Mouse (Mus musculus) erythroblast, adult 5-6 weeks (primary cell): ENCODE measurements at regions not wholly inside any gene's neighbourhood (a gene's known extent, or its start where the extent isn't known, plus 50 kb on each side); places are given as distances from the start of the nearest gene placed in this dataset.

Experiments used
- ATAC-seq: replicated peaks from 2 replicates; pipeline ENCODE4 v1.8.0; 2016; ENCODE audit warnings: moderate number of reproducible peaks, mild to moderate bottlenecking, moderate TSS enrichment, inconsistent platforms; ENCODE audit not compliant: poor library complexity, low FRiP score, severe bottlenecking

- ATAC-seq = no peak
Observed at GRCm38 (mm10) chr10:117490851-117491595, 111.2 kb upstream of the Cpsf6 start.

- no peak for ATAC-seq
Observed at GRCm38 (mm10) chr10:117483091-117483600, 103.3 kb upstream of the Cpsf6 start.

GRCm38 (mm10) chr10:117482361-117482760, 102.5 kb upstream of the Cpsf6 start:
- no peak for ATAC-seq

GRCm38 (mm10) chr10:117481341-117481990, 101.7 kb upstream of the Cpsf6 start:
- no peak for ATAC-seq

- ATAC-seq = no peak
Observed at GRCm38 (mm10) chr10:117480456-117480850, 100.6 kb upstream of the Cpsf6 start.

- ATAC-seq = no peak
Observed at GRCm38 (mm10) chr10:117479721-117480455, 100.1 kb upstream of the Cpsf6 start.

- ATAC-seq = no peak
Observed at GRCm38 (mm10) chr10:117478931-117479280, 99.1 kb upstream of the Cpsf6 start.

- no peak for ATAC-seq
Observed at GRCm38 (mm10) chr10:117478202-117478930, 98.6 kb upstream of the Cpsf6 start.

- ATAC-seq = no peak
Observed at GRCm38 (mm10) chr10:117477331-117478201, 97.8 kb upstream of the Cpsf6 start.

- no peak for ATAC-seq
Observed at GRCm38 (mm10) chr10:117475086-117475945, 95.5 kb upstream of the Cpsf6 start.

- ATAC-seq = no peak
Observed at GRCm38 (mm10) chr10:117474351-117475085, 94.7 kb upstream of the Cpsf6 start.

GRCm38 (mm10) chr10:117473471-117473870, 93.7 kb upstream of the Cpsf6 start:
- no peak for ATAC-seq

GRCm38 (mm10) chr10:117472568-117472930, 92.7 kb upstream of the Cpsf6 start:
- ATAC-seq = no peak

GRCm38 (mm10) chr10:117471818-117472567, 92.2 kb upstream of the Cpsf6 start:
- ATAC-seq = no peak

GRCm38 (mm10) chr10:117471036-117471817, 91.4 kb upstream of the Cpsf6 start:
- no peak for ATAC-seq

- no peak for ATAC-seq
Observed at GRCm38 (mm10) chr10:117470481-117470880, 90.7 kb upstream of the Cpsf6 start.
